Mouse (Mus musculus) embryo, embryonic 10 days (tissue): ENCODE measurements at regions not wholly inside any gene's neighbourhood (a gene's known extent, or its start where the extent isn't known, plus 50 kb on each side); places are given as distances from the start of the nearest gene placed in this dataset.

Experiments used
- DNase-seq: peaks from one replicate; pipeline ENCODE4 v3.0.0-alpha.2; 2015; ENCODE audit warnings: low spot score

DNA sequence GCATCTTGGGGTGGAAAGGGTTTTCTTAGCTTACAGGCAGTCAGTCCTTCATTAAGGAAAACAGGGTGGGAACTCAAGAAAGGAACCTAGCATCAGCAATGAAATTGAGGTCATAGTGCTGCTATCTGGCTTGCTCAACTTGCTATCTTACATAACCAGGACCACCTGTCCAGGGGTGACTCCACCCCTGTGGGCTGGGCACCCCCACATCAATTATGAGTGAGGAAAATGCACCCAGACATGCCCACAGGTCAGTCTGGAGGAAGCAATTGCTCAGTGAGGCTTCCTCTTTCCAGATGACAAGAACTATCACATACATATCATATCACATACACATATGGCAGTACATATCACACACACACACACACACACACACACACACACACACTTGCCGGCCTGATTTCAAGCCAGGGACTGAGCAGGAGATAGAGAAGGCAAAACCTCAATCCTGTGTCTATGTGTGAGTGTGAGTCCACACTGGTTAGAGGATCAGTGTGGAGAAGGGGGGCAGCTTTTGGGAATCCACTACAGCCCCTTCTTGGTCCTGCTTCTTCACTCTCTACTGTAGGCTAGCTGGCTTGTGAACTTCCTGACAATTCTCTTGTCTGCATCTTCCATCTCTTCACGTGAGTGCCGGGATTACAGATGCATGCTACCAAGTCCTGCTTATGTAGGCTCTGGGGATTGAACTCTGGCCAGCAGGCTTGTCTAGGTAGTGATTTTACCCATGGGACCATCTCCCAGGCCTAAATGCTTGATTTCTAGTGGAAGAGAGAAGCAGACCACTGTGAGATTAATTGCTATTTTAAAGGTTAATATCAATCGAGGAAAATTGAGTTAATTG is 96.4 kb upstream of the Pgrmc2 start:
- DNase-seq, result no peak

DNA sequence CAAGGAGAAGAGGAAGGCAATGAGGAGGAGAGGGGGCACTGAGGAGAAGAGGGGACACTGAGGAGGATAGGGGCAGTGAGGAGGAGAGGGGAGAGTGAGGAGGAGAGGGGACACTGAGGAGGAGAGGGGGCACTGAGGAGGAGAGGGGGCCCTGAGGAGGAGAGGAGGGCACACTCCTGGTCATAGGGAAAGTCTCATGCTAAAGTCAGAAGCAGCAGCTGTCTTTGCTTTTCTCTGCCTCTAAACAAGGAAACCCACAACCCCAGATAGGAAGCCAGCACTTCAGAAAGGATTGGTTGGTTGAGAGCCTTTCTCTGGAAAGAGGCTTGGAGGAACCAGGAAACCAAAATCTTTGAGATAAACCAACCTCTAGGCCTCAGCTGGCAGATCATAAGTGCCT is 94.3 kb upstream of the Pgrmc2 start:
- no peak for DNase-seq

DNA sequence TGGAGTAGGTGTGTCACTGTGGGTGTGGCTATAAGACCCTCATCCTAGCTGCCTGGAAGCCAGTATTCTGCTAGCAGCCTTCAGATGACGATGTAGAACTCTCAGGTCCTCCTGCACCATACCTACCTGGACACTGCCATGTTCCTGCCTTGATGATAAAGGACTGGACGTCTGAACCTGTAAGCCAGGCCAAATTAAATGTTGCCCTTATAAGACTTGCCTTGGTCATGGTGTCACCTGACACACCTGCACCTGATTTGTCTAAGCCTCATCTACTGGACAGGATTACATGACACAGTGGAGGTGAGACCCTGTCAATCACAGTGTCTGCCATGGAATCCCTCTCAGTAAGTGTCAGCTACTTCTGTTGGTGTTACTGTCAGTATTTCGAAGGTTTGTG is 92.5 kb upstream of the Pgrmc2 start:
- no peak for DNase-seq

DNA sequence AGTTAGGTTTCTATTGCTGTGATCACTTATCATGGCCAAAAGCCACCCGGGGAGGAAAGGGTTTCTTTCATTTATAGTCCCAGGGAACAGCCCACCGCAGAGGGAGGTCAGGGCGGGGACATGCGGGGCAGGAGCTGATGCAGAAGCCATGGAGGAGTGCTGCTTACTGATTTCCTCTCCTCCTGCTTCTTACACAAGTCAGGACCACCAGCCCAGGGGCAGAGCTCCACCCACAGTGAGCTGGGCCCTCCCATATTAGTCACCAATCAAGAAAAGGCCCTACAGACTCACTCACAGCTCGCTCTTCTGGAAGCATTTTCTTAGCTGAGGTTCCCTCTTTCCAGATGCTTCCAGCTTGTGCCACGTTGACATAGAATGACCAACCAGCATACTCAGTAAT is 90.7 kb upstream of the Pgrmc2 start:
- no peak for DNase-seq

DNA sequence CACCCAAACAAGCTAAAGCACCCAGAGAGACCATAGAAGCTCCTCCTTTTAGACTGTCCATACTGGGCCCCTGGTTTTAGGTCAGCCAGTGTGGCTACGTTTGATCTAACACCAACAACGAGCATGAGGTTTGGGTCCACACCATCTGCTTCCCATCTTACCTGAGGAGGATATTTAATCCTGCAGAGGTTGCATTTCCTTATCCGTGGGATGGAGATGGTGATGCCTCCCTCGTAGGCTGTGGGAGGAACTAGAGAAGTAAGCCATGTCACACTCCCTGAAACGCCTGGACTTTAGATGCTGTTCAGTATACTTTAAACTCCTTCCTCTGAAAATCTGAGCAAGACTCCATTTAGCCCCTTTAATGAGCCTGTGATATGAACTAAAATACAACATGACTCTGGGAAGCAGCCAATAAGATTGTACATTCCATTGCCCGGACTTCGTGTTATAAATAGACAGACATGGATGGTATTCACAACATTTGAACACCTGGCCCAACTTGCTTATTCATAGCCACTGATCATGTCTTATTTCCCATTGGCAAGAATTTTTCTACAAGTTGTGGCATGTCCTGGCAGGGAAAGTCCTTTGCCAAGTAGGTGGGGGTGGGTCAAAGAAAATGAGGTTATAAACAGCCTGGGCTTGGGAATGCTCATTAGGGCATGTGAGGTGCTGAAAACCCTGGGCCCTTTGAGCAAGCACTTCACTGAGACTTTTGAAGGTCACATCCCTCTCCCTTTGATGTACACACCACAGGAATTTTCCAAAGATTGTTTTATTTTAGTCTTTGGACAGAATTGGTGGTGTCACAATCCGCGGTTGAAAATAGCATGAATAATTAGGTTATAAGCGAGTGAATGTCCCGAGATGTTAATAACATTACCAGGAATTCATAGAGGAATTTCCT is 89.7 kb upstream of the Pgrmc2 start:
- DNase-seq, result peak; percentile 0

DNA sequence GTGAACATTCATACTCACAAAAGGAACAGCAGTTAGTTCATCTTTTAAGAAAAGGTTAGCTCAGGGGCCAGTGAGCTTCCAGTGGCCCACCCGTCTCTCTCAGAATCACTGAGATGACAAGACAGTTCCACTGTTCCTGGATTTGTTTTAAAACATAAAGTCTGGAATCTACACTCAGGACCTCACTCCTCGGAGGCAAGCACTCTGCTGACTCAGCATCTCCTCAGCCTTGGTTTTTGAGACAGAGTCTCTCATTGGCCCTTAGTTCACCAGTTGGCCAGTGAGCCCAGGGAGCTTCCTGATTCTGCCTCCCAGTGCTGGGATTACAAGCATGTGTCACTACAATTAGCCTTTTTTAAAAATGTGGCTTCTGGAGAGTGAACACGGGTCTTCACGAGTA is 88.9 kb upstream of the Pgrmc2 start:
- peak; percentile 2 for DNase-seq

DNA sequence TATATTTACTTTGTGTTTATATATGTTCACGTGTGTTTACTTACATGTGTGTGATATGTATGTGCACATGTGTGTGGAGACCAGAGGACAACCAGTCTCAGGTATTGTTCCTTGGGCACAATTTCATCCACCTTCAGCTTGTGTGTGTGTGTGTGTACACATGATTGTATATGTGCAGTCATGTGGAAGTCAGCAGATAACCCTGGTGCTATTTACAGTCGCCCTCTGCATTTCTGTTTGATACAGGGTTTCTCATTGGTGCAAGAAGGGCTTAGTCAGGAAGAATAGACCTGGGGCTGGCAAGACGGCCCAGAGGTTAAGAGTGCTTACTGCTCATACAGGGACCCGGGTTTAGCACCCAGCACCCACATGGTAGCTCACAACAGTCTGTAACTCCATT is 88.5 kb upstream of the Pgrmc2 start:
- DNase-seq, result peak; percentile 1

DNA sequence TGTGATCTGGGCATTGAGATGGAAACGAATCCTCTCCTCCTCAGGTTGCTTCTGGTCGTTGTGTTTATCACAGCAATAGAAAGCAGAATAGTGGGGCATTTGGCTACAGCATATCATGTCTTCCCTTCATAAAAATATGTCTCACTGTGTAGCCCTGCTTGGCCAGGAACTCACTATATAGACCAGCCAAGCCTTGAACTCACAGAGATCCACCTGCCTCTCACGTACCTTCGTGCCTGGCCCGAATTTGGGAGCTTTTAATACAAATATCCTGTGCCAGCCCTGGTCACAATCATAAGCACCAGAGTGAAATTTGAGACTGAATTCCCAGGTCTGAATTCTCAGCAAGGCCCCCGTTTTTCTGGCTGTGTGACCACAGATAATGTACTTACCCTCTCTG is 87.7 kb upstream of the Pgrmc2 start:
- peak; percentile 2 for DNase-seq

DNA sequence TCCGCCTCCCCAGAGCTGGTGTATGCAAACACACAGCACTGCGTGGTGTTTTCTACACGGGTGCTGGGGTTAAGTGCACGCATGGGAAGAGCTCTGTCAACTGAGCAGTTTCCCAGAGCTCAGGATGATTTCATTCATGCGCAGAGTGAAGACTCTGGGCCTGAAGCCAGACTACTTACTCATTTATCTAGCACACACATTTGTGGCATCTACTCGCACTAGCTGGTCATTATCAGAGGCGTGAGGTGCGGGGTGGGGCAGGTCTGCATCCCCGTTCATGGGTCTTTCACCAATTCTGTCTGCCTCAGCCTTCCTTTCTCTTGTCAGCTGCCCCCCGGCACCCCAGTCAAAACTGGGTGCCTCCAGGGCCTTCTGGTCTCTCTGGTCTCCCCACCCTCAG is 86.6 kb upstream of the Pgrmc2 start:
- no peak for DNase-seq

DNA sequence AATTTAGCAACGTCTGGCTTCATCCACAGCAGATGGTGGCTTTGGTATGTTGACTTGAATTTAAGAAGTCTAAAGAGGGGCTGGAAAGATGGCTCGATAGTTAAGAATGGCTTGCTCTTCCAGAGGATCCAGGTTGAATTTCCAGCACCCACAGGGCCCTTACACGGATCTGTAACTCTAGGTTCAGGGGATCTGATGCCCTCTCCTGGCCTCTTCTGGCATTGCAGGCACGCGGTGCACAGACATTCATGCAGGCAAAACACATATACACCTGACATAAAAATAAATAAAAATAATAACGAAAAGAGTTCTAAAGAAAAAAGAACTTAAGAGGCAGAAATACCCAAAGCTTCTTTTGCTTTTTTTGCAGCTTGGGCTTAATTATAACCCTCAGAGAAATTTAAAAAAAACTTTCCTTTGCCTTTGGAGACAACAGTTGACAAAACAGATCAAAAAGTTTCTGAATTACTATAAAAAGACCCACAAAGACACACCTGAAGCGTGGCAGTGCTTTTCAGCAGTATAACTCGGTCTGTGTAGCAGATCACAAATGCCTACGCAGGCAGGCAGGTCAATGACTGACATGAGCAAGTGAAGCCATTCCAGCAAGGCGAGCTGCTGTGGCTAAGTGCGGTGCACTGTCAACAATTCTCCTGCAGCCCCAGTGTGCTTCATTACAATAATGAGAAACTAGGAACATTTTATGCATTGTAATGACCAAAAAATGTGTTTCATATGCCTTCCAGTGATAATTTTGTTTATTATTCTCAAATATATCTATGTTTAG is 85.5 kb upstream of the Pgrmc2 start:
- DNase-seq, result no peak

DNA sequence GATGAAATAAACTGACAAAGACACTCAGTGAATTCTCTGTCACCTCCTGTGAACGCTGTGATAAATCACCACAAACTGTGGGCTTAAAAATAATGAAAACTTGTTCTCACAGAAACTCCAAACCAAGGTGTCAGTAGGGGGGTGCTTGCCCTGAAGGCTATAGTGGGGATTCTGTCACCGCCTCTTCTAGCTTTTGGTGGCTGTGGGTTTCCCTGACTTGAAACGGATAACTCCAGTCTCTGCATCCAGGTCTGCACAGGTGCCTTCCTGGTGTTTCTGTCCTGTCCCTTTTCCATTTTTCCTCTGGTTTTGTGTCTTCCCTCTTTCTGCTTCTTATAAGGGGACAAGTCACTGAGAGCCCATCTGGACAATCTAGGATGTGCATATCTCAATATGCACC is 84.6 kb upstream of the Pgrmc2 start:
- DNase-seq, result no peak

DNA sequence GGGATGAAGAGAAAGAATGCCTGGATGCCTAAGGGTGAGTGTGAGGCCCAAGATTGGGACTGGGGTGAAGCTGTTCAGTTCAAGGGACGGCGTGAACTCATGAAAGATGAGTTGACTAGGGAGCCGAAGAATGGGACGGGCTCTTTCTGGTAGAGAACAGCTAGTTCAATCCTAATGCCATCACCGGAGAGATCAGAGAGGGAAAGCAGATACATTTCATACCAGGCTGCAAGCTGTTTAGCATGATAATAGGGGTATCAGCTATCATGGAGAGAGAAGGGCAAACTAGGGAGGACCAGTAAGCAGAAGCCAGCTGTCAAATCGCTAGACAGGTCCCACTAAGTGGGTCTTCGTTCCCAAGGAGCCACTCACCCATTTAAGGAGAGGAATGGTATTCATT is 81.9 kb upstream of the Pgrmc2 start:
- DNase-seq, result no peak

DNA sequence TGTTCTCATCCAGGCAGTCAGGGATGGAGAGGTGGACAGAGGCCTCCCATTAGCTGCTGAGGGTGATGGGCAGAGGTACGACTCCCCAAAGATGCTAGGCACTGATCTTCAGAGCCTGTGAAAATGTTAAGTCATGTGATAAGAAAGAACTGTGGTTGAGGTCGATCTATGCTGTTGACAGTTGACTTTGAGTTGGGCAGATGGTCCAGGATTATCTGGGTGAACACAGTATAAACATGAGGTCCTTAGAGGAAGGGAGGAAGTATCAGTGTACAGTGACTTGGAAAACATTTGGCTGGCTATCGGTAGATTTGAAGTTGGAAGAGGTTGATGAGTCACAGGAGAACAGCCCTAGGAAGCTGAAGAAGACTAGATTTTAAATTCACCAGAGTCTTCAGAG is 80.9 kb upstream of the Pgrmc2 start:
- no peak for DNase-seq

DNA sequence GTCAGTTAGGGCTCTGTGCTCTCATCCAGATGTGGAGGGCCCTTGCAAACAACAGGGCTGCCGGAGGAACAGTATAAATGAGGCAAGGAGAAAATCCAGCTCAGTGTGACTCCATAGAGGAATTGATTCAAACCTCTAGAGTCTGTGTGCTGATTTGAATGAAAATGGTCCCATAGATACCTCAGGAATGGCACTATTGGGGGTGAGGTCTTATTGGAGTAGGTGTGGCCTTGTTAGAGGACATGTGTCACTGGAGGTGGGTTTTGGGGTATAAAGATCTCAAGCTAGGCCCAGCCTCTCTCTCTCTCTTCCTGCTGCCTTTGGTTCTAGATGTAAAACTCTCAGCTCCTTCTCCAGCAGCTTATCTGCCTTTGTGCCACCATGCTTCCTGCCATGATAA is 79.7 kb upstream of the Pgrmc2 start:
- DNase-seq, result no peak

DNA sequence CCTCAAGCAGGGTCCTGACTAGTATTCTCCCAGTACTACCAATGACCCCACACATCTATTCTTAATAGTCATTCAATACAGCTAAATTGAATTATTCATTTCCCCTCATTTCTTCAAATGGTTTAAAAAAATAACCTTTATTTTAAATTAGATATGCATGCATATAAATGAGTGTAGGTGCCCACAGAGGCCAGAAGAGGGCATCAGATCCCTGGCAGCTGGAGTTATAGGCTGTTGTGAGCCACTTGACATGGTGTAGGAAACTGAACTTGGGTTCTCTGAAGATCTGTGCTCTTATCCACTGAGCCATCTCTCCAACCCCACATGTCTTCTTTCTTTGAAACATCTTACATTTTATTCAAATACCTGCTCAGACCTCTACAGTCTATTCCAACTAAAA is 77.8 kb upstream of the Pgrmc2 start:
- no peak for DNase-seq

DNA sequence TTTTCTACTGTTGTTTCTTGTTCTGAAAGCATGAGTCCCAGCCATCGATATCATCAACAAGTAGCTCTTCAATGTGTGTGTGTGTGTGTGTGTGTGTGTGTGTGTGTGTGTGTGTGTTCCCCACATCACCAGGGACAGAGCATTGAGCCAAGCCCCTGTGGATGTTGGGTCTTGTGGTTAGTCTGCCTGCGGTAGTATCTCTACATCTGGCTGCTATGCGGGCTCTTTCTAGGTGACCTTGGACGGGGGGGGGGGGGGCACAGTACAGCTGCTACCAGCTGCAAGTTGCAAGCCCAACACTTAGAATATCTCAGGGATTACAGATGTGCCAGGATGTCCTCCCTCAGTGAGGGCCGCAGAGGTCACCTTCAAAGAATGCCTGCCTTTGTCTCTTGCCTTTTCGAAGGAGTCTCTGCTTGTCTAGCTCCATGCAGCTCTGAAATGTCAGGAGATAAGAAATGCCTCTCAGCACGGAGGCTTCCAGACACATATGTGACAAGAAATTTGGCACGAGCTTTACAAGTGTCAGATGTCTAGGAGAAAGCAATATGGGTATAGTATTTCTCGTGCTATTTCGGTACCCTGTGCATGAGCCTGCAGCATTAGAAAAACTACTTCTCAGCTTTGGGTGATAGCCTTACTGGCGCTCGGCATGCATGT is 75.6 kb upstream of the Pgrmc2 start:
- no peak for DNase-seq

DNA sequence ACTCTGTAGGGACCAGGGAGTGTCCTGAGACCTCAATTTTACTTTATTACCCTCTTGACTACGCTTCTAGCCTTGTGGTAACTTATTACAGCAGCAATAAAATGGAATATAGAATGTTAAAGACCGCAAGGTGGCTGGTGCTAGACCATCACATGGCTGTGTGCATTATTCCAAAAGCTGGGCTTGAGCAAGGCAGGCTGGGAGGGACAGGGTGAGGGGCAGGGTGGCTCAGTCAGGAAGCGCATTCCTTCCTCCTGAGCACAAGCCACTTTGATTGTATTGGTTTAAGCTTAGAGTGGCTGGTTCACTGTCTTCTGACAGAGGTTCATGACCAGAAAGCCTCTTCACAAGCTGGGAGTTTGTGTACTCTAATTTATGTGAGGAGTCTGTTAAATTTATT is 74.6 kb upstream of the Pgrmc2 start:
- no peak for DNase-seq

DNA sequence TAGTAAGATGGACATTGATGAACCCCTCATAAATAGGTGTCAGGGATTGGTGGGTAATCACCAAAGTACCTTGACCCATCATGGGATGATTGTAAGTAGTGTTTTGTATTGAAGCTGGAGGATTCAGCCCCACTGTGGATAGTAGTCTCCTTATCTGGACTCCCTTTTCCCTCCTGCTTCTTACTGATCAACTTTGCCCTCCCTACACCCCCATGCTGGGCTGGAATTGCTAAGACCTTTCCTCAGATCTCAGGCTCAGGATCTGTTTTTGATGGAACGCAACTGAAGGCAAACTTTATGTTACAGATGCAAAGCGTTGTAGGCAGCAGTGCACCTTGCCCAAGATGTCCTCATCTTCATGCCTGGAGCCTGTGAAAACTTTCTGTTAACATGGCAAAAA is 73.7 kb upstream of the Pgrmc2 start:
- DNase-seq, result no peak

DNA sequence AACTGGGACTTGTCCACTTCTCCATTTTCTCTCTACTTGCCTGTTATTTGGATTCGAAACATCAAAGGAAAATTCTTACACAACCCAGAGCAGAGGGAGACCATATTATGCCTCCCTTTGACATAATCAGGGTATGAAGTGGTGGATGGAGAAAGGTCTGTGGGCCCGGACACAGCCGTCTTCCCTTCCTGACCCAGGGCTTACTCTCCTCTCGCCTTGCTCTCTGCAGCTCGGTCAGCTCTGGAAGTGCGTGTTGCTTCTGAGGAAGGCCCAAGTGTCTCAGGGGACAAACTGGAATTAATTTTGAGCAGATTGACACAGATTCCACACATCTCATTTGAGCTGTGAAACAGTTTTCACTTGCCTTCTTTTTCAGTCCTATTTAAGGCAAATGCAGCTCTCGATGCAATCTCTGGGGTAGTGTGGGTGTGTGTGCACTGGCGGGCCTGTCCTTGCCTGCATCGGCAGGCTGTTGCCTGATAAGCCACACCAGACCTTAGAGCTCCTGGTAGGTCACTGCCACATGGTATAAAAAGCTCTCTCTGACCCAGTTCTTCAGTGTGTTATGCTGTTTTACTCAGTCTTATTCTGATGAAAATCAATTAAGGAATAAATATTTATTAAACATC is 72.4 kb upstream of the Pgrmc2 start:
- peak; percentile 14 for DNase-seq

DNA sequence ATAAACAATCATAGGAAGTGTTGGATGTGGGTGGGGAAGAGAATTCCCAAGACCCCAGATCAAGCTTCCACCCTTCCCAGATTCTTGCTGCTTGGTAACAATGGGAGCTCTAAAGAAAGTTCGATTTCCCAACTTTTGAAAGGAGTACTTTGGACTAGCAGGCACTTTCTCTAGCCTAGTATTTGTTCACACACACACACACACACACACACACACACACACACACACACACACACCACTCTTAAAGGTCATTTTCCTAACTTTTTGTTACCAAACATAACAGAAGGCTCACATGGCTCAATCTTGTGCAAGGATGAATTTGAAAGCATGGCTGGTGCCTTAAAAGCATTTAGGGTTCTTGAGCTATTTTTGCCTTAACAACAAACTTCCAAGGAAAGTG is 71.6 kb upstream of the Pgrmc2 start:
- no peak for DNase-seq

DNA sequence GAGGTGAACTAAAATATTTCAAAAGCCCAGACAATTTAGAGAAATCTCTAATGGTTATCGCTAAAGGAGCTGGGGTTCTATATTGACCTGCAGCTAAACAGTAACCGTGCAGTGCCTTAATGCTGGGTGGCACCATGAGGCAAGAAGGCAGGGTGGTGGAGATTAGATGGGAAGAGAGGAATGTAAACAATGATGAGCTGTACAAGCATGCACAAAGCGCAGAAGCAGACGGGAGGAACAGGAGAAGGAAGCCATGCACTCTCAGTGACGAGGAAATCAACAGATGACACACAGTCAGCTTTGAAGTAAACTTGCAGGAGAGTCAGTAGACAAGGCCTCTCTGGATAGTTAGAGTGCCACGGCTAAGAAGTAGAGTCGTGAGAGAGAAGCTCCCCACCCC is 69.1 kb upstream of the Pgrmc2 start:
- no peak for DNase-seq

DNA sequence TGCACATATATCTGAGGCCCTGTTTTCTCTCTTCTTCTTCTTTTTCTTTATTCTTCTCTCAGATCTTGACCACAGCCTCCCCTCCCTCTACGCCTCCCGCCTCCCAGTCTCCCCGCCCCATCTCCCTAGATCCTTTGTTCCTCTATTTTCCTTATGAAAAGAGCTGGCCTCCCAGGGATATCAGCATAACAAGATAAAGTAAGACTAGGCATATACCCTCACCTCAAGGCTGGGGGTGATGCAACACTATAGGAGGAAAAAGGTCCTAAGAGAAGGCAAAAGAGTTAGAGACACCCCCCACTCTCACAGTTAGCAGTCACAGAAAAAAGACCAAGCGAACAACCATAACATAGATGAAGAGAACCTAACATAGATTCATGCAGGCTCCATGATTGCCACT is 57.5 kb upstream of the Pgrmc2 start:
- DNase-seq, result no peak
